Mouse (Mus musculus): Measurements from ENCODE around the gene Kif23.

- no peak for TF ChIP-seq POLR2A (IDR thresholded peaks at IDR 0.05; ENCODE audit: borderline replicate concordance, control insufficient read depth, low read depth, low read length)
- TF ChIP-seq CTCF (IDR thresholded peaks at IDR 0.05; ENCODE audit: control insufficient read depth, insufficient read depth, low read length), result no peak
These were observed 24.5 kb upstream of the Kif23 start for GRCm38 (mm10) chr9:61971045-61971444.

All from bone marrow, adult 2 months (tissue).